Mouse (Mus musculus): Measurements from ENCODE around the gene Tbc1d19.

- no peak for TF ChIP-seq CTCF (IDR thresholded peaks at IDR 0.05; ENCODE audit: low read depth, low read length)
- TF ChIP-seq POLR2A (IDR thresholded peaks at IDR 0.05; ENCODE audit: borderline replicate concordance, low read depth, low read length), result no peak
Observed at GRCm38 (mm10) chr5:53901406-53901805, 92.0 kb downstream of the Tbc1d19 start.
